Mouse (Mus musculus) stomach, embryonic 16.5 days (tissue): ENCODE results near the gene Zfp346. TPM values are rescaled to one million over a fixed set of nuclear protein-coding genes. Genes with fewer than 3 reads are reported as not detected.
A peak's percentile ranks its signal among the peaks of the same experiment; 100 is the strongest.

ENCODE experiments used
- ATAC-seq: fragments of 200-750 bp; cut with Nextera tagmentation; 2 replicates; pipeline ENCODE4 v1.8.0; 2017; ENCODE audit warnings: moderate number of reproducible peaks, moderate TSS enrichment; ENCODE audit not compliant: insufficient read depth, low FRiP score
- H3K27ac ChIP-seq: fragments of 300-500 bp; sonication (generic); 2 replicates; pipeline ENCODE4 v1.5.1; 2014; ENCODE audit warnings: low read length
- H3K27me3 ChIP-seq: fragments of 300-500 bp; sonication (generic); 2 replicates; pipeline ENCODE4 v1.6.1; 2014; ENCODE audit warnings: low read length, control low read depth, mixed read lengths; ENCODE audit not compliant: control insufficient read depth, insufficient read depth
- H3K36me3 ChIP-seq: fragments of 300-500 bp; sonication (generic); 2 replicates; pipeline ENCODE4 v1.6.1; 2014; ENCODE audit warnings: low read length; ENCODE audit not compliant: control insufficient read depth, insufficient read depth
- H3K4me1 ChIP-seq: fragments of 300-500 bp; sonication (generic); 2 replicates; pipeline ENCODE4 v1.6.1; 2014; ENCODE audit warnings: low read length, control low read depth, mixed read lengths; ENCODE audit not compliant: control insufficient read depth, insufficient read depth
- H3K4me2 ChIP-seq: fragments of 300-500 bp; sonication (generic); 2 replicates; pipeline ENCODE4 v1.6.1; 2014; ENCODE audit warnings: low read depth, low read length, mixed read lengths
- H3K4me3 ChIP-seq: fragments of 300-500 bp; sonication (generic); replicated peaks from 2 replicates; pipeline ENCODE4 v1.5.1; 2014; ENCODE audit warnings: mild to moderate bottlenecking, low read length
- H3K9ac ChIP-seq: fragments of 300-500 bp; sonication (generic); 2 replicates; pipeline ENCODE4 v1.6.1; 2014; ENCODE audit warnings: low read length
- H3K9me3 ChIP-seq: fragments of 300-500 bp; sonication (generic); replicated peaks from 2 replicates; pipeline ENCODE4 v1.6.1; 2016; ENCODE audit warnings: low read length, control low read depth; ENCODE audit not compliant: control insufficient read depth
- WGBS: fragments of 180-500 bp; shearing (Covaris S2); extraction: QIAGEN DNeasy Blood & Tissue Kit; methylation state at CpG from one replicate; pipeline ENCODE4 v1.1.7; 2014; 5-methylcytosine and 5-hydroxymethylcytosine counted together
- polyA plus RNA-seq: library from polyadenylated mRNA; unstranded; fragments of >200 nt; fragmentation: Nextera tagmentation; extraction: Ambion mirVana; gene quantifications from 2 replicates; pipeline ENCODE4 v1.2.1, GENCODE M21; 2015

Zfp346 gene
- polyA plus RNA-seq, 1 experiment from 2014 or later: 14.1 TPM

- H3K27ac ChIP-seq: no peak overlapping the region
- H3K27me3 ChIP-seq: no peaks in the 10 kb centered on the region
- ATAC-seq: no peak
- no peaks in the 10 kb centered on the region for H3K9me3 ChIP-seq
- no peak overlapping the region for H3K9ac ChIP-seq
- peaks cover 18% of the 10 kb centered on the region for H3K4me1 ChIP-seq
- no peak overlapping the region for H3K4me3 ChIP-seq
- WGBS: 89% methylated on average over 32 of the region's 32 CpGs
- no peak overlapping the region for H3K4me2 ChIP-seq
- no peaks in the 10 kb centered on the region for H3K36me3 ChIP-seq
Observed at GRCm38 (mm10) chr13:55166806-55167725, 62.0 kb downstream of the Zfp346 start.

GRCm38 (mm10) chr13:55167798-55168197 lies 62.7 kb downstream of the Zfp346 start:
- Histone ChIP-seq H3K4me1 (peaks cover 25% of the 10 kb centered on the region), H3K9ac (no peak overlapping the region), H3K9me3 (no peaks in the 10 kb centered on the region), H3K4me2 (no peak overlapping the region), H3K27ac (peak overlapping the region; percentile 75; the same call in 1 of the 2 replicates), H3K36me3 (no peaks in the 10 kb centered on the region), H3K4me3 (no peak overlapping the region), H3K27me3 (no peaks in the 10 kb centered on the region)
- no peak for ATAC-seq
- WGBS: 79% methylated on average over 11 of the region's 11 CpGs

- 64% methylated on average over 5 of the region's 5 CpGs for WGBS
- ATAC-seq: no peak
- H3K9ac ChIP-seq: no peak overlapping the region
Observed at GRCm38 (mm10) chr13:55168255-55168654, 63.1 kb downstream of the Zfp346 start.

GRCm38 (mm10) chr13:55168958-55169369 lies 63.9 kb downstream of the Zfp346 start:
- Histone ChIP-seq H3K36me3 (no peaks in the 10 kb centered on the region), H3K4me3 (no peak overlapping the region), H3K4me2 (no peak overlapping the region), H3K9me3 (no peaks in the 10 kb centered on the region), H3K9ac (0 out of 2 replicates have a peak overlapping the region, but pooled peaks have one; percentile 29), H3K27me3 (no peaks in the 10 kb centered on the region), H3K27ac (peak overlapping the region; percentile 75), H3K4me1 (peaks cover 25% of the 10 kb centered on the region)
- ATAC-seq: peak; percentile 89
- WGBS: 56% methylated on average over 13 of the region's 13 CpGs

More at GRCm38 (mm10) chr13:55168255-55168654, 63.1 kb downstream of the Zfp346 start:
- Histone ChIP-seq H3K4me3 (no peak overlapping the region), H3K4me2 (no peak overlapping the region), H3K27me3 (no peaks in the 10 kb centered on the region), H3K36me3 (no peaks in the 10 kb centered on the region), H3K27ac (peak overlapping the region; percentile 75), H3K4me1 (peaks cover 25% of the 10 kb centered on the region), H3K9me3 (no peaks in the 10 kb centered on the region)

GRCm38 (mm10) chr13:55171517-55172335 lies 66.6 kb downstream of the Zfp346 start:
- Histone ChIP-seq H3K9me3 (no peaks in the 10 kb centered on the region), H3K9ac (peak overlapping the region; percentile 2; the same call in 1 of the 2 replicates), H3K4me1 (peaks cover 25% of the 10 kb centered on the region), H3K27ac (peak overlapping the region; percentile 73), H3K4me2 (peak overlapping the region; percentile 45), H3K27me3 (no peaks in the 10 kb centered on the region), H3K4me3 (no peak overlapping the region; the same call in 1 of the 2 replicates), H3K36me3 (no peaks in the 10 kb centered on the region)
- WGBS: 11% methylated on average over 26 of the region's 26 CpGs
- peak; percentile 48; the same call in 1 of the 2 replicates for ATAC-seq

- Histone ChIP-seq H3K9me3 (no peaks in the 10 kb centered on the region), H3K27ac (peak overlapping the region; percentile 73), H3K4me3 (no peak overlapping the region; the same call in 1 of the 2 replicates), H3K27me3 (no peaks in the 10 kb centered on the region), H3K4me1 (peaks cover 25% of the 10 kb centered on the region), H3K4me2 (peak overlapping the region; percentile 45), H3K36me3 (no peaks in the 10 kb centered on the region), H3K9ac (peak overlapping the region; percentile 2; the same call in 1 of the 2 replicates)
- ATAC-seq: no peak
- WGBS: 40% methylated on average over 7 of the region's 7 CpGs
Observed at GRCm38 (mm10) chr13:55172336-55172770, 67.2 kb downstream of the Zfp346 start.

- H3K9ac ChIP-seq: no peak overlapping the region
- peaks cover 17% of the 10 kb centered on the region for H3K4me1 ChIP-seq
- H3K4me3 ChIP-seq: no peak overlapping the region
- H3K36me3 ChIP-seq: no peaks in the 10 kb centered on the region
- 79% methylated on average over 11 of the region's 11 CpGs for WGBS
- H3K27ac ChIP-seq: no peak overlapping the region
- no peak overlapping the region for H3K4me2 ChIP-seq
- ATAC-seq: no peak
- no peaks in the 10 kb centered on the region for H3K9me3 ChIP-seq
- no peaks in the 10 kb centered on the region for H3K27me3 ChIP-seq
Observed at GRCm38 (mm10) chr13:55174347-55174746, 69.2 kb downstream of the Zfp346 start.

GRCm38 (mm10) chr13:55176265-55176664 lies 71.2 kb downstream of the Zfp346 start:
- Histone ChIP-seq H3K9me3 (no peaks in the 10 kb centered on the region), H3K4me1 (peaks cover 15% of the 10 kb centered on the region), H3K27ac (no peak overlapping the region), H3K9ac (no peak overlapping the region), H3K4me3 (no peak overlapping the region), H3K27me3 (no peaks in the 10 kb centered on the region), H3K4me2 (no peak overlapping the region), H3K36me3 (no peaks in the 10 kb centered on the region)
- no peak for ATAC-seq
- WGBS: 84% methylated on average over 6 of the region's 6 CpGs
